Mouse (Mus musculus) urinary bladder, postnatal 25 days (tissue): ENCODE results near the gene Smarca1.

Experiments
- DNase-seq: peaks from one replicate; pipeline ENCODE4 v3.0.0; 2022; ENCODE audit warnings: low spot score

Gene Smarca1

DNA sequence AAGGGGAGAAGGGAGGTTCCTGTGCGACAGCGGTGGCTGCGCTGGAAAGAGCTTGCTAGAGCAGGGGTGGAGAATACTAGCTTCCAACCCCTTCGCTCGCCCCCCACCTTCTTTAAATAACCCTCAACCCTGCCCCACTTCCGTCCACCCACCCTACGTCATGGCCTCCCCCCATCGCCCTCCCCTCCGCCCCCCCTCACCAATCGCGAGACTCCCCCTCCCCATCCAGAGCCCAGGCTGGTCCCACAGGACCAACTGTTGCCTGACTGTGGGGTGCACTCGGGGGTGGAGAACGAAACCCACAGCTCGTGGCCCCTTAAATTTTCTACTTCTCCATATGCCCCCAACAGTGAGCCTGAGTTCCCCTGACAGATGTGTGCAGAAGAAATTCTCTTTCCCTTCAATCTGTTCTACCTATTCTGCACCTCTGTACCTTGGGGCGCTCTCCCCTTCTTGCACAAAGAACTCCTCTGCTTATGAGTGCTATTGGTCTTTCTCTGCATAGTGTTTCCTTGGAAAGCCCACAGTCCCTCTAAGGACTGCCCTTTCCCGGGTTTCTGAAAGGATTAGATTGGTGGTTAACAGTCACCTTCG lies at the start of gene Smarca1:
Smarca1 (minus strand) TSS at position 544 of the 594 bp plus-strand sequence.
- no peak for DNase-seq

DNA sequence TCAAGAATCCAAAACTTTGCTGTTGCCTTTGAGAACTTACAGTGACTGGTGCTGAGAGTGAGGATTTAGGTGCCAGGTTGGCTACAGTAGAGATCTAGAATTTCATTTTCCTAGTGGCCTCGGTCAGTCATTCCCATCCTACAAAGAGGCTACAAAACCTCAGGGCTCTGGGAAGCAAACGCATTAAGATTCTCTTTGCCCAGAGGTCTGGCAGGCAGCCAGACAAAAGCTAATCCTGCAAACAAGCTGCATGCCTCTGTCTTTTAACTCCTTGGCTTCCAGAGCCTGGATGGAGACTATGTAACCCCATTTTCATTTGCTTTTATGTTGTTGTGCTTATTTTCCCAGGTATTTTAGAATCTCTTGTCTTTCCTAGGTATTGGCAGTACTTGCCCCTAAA lies 45.0 kb upstream of the Smarca1 start:
- DNase-seq = no peak

DNA sequence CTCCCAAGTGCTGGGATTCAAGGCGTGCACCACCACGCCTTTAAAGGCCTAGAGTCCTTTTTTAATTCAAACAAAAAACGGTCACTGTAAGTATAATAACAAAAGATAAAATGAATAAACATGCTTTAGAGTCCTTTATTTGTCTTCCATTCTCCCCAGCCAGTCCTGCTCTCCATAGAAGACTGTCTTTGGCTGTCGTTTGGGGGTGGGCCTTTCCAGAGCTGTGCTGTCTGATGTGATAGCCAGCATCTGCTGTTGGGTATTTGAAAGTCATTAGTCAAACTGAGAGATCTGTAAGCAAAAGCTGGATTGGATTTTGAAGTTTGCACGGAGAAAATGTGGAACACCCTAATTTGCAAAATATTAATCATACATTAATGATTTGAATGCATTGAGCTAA lies 44.1 kb upstream of the Smarca1 start:
- no peak for DNase-seq

DNA sequence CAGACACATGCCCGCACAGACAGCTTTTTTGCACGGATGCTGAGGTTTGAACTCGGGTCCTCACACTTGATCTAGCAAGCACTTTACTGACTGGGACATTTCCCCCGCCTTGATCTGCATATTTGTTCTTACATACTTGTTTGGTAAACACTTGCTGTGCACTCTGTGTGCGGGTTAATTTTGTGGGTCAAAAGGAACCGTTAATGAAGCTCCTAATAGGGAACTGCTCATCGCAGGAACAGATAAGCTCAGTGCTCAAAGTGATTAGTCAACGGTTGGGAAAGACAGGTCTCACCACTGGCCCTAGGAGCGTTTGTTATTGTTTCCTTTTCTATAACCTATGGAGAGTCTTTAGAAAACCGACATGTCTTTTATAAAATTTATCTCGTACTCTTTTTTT lies 41.6 kb upstream of the Smarca1 start:
- no peak for DNase-seq

DNA sequence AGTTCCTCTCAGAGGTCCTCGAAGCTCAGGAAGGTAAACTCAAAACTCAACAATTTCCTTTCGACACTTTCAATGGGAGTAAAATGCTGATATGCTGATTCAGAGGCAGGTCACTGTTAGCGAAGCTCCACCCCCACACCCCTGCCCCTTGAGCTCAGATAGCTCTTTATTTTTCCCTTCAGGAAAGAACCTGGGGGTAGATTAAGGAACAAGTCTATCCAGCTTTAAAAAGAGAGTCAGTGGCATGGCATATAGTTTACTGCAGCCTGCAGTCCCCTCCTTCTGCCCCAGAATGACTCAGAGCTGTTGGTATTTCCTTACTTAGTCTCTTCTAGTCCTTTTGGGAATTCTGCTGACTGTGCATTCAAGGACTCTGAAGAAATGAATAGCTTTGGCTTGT lies 37.7 kb upstream of the Smarca1 start:
- no peak for DNase-seq

DNA sequence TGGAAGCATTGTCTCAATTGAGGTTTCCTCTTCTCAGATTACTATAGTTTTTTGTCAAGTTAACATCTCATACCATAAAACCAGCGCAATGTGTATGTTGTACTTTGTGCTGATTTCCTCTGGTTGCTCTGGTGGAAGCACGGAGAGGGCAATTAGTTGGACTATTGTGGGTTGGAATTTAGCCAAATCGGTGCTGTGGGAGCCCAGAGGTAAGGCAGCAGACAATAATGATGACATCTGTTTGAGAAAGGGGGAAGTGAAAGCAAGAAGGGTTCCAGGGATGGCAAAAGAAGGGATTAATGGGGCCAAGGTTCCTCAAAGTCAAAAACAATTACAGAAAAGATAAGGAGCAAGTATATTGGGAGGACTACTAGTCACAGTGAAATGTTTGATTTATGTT lies 35.2 kb upstream of the Smarca1 start:
- no peak for DNase-seq

DNA sequence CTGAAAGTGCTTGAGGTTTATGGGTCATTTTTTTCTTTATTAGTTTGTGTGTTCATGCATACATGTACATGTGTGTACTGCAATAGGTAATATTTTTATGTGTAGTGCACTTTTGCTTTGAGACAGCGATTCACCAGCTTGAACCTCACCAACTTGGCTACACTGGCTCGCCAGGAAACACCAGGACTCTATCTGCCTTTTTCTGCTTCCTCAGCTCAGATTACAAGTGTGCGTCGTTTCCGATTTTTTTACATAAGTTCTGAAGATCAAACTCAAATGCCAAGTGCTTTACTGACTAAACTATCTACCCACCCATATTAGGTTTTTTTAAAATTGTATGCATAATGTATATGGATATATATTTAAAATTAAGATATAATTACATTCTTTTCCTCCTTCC lies 27.8 kb upstream of the Smarca1 start:
- DNase-seq = no peak

DNA sequence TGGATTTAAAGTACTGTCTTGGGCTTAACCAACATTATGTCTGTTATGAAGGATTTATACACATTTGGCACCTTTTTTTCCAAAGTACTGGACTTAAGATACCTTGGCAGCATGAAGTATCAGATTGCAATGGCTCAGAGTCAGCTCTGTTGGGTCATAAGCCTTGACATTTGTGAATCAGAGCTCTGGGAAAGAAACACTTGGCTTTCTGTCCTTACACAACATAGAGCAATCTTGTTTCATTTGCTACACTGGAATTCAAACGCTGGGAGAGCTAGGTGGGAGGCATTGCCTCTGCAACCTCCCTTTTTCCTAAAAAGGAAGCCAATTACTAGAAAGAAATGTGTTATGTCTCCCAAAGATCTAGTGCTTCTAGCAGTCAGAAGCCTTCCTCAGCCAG lies 24.1 kb upstream of the Smarca1 start:
- no peak for DNase-seq

DNA sequence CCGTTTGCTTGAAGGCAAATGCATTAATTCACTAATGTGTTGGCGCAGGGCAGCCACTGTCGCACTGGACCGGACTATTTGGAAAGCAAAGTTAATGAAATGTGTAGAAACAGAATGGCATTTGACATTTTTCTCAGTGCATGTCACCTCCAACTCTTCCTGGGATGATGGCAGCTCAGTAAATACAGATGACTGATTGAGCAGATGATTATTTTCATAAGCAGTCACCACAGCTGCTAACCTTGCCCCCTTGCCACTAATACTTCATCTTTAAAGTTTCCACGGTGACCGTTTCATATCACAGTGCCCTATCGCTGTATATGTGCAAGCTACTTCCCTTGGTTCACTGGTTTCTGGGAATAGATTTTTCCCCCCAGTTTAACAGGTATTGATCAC lies 20.8 kb upstream of the Smarca1 start:
- no peak for DNase-seq

DNA sequence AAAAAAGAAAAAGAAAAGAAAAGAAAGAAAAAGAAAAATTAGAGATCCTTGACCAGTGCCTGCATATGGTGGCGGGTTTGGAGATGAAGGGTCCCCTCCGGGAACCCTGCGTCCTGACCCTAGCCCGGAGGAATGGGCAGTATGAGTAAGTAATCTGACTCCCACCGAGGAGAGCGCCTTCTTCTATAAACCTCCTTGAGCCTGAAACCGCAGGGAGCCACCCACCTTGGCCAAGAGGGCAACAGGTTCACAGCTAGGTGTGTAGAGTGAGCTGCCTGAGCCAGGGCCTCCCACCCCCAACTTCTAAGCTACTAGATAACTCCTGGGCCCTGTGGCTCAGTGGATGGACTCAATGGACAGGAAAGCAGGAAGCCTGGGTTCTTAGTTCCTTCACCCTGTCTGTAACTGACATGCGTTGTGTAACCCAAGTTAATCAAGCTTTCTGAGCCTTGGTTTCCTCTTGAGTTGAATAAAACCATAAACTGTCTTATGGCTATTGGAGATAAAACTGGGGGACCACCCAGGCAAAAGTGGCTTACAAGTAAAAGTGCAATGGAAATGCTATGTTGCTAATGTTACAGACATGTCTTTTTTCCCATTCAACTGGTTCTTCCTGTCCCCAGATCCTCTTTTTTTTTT lies 20.2 kb upstream of the Smarca1 start:
- no peak for DNase-seq

DNA sequence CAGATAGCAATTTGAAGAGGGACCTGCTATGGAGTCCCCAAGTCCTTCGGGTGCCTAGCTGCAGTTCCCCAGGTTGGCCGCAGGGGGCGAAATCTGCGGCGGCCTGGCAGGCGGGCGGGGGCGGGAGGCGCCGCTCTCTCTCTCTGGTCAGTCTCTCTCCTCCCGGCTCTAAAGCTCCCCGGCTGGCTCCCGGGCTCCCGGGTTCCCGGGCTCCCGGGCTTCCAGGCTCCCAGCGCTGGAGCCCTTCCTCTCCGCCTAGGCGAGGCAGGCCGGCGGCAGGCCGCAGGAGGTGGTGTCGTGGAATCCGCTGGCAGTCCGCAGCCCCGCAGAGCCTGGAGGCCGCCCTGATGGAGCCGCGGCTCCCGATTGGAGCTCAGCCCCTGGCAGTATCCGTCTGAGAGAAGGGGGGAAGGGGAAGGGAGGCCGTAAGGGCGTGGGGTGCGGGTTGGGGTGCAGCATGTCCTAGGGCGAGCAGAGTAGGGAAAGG lies 19.6 kb upstream of the Smarca1 start, which contains the start of gene Ocrl:
Ocrl (plus strand) TSS at position 82 of the 487 bp plus-strand sequence.
- DNase-seq = peak; percentile 53

DNA sequence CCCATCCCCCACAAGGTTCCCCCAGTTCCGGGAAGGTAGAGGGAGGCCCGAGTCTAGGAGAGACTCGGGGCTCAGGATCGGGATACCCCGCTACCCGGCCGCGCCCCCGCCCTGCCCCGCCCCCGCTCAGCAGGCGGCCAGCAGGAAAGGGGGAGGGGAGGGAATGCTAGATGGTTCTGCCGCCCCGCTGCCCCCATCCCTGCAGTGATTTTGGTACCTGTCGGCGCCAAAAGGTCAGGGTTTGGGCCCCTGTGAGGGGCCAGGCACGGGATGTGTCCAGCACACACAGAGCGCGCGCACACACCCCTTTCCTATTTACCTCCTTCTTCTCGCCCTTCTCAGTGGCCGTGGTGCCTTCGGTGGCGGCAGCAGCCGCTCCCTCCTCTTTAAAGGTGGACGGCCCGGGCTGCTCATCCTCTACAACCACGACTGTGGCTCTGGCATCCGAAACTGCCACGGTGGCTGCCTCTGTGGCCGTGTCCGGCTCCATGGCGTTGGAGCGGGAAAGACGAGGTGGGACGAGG lies 805 bp downstream of the Smarca1 start:
- no peak for DNase-seq

DNA sequence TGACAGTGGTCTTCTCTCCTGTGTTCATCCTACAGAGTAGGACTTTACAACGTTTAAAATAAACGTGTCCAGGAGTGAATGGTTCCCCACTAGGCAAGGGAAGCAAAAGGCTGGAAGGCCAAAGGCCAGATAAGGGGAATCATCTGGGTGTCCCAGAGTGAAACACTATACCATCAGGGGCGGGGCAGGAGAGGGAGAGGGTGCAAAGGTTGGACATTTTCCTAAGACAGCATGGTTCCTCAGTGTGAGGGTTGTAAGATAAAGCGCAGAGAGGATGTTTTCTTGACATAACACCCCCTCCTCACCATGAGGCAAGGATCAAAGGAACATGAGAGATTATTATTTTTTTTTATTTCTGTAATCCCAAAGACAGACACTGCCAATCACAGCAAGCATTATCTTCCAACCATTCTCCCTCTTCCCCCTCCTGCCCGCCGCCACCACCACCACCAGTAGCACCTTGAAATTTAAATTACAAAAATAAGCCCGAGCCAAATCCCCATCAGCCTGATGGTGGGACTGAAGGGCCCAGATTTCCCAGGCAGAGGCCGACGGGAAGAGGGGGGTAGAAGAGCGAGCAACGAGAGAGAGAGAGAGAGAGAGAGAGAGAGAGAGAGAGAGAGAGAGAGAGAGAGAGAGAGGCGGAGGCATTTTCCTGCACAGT lies 1.4 kb downstream of the Smarca1 start:
- DNase-seq = no peak

DNA sequence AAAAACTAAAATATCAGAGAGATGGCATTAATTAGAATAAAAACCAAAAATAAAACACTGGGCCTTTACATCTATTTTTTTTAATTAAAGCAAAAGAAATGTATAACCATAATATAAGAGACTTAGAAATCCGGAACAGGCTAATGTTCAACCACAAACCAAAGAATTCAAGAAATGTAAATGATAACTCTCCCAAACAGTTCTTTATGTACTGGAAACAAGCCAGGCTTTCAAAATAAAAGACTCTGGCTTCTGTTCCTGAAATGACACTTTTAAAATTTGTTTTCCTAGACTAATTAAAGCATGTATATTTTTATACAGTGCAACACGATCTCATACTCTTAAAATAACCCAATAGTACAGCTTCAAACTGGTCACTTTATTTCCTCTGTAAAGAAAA lies 5.4 kb downstream of the Smarca1 start:
- DNase-seq = no peak

DNA sequence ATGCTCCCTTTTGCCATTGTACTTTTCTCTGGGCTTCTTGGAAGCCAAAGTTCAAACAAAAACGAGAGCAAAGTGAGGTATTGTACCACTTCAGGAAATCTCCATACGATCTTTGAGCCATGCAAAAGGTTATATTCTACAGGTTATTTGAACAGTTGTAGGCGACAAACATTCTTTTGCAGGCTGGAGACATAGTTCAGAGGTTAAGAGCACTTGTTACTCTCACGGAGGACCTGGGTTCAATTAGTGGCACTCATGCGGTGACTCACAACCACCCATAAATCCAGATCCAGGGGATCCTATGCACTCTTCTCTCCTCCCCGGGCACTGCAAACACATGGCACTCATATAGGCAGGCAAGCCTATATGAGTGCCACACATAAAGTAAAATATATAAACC lies 10.0 kb downstream of the Smarca1 start:
- no peak for DNase-seq

DNA sequence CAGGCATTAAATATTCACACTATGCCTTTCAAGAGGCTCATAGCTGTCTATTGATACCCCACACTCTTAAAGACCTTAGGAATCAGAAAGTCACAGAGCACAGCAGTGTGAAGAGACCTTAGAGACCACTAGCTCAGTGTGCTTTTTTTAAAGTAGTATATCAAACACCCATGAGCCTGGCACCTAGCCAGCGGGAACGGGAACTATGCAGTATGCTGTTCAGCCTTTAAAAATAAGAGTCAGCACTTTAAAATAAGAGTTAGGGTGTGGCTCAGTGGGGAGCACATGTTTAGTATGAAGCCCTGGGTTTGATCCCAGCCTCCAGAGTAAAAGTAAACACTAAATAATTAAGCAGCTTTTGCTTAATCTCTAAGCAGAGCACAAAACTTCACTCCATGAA lies 12.7 kb downstream of the Smarca1 start:
- DNase-seq = peak; percentile 5

DNA sequence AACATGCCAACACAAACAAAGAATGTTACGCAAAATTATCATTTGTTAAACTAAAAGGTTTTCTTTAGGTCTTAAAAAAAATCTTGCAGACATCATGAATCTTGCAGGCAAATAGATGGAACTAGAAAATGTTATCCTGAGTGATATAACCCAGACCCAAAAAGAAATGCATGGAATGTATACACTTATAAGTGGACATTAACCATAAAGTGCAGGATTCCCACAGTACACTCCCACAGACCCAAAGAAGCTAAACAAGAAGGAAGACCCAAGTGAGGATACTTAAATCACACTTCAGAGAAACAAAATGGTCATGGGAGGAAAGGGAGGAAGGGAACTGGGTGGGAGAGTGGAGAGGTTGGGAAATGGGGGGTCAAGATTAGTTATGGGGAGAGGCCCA lies 34.2 kb downstream of the Smarca1 start:
- DNase-seq = no peak

DNA sequence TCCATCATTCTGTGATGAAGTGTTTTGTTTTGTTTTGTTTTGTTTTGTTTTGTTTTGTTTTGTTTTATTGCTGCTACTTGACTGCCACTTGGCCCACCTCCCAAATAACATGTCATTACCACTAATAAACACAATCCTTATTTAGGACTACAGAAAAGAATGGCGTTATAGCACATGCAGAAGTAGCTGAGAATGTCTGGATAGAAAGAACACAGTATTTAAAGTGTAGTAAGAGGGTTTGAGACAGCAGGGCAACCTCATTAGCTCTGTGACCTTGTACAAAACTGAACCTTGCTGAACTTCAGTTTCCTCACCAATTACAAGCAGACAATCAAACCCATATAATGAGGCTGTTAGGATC lies 57.0 kb downstream of the Smarca1 start:
- DNase-seq = no peak

DNA sequence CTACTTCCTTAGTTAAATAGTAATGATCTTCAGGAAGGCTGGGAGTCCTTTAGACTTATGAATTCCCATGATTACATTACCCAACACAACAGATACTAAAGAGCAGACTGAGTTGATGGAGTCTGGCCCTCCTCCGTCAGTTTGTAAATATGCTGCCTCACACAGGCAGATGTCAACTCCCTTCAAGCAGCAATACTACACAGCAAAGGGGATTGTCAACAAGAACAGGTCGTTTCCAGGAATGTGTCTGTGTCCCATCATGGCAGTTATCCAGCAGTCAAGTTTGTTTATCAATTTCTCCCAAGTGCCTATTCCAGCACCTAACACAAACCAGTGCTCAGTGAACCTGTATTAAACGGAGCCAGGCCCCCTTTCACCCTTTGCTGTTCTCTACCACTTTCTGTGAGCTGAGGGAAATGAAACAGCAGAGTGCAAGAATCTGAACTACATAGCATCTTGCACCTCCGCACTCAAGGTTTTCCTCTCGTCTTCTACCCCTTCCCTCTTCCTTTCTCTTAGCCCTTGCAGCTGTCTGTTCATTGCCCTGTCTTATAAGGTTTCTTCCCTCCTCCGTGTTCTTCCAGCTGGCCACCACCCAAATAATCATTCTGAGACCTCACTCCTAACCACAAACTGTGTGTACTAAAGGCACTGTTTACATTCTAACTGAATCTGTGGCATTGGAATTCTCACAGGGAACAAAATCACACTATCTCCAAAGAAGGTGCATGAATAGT lies 57.5 kb downstream of the Smarca1 start:
- DNase-seq = no peak

DNA sequence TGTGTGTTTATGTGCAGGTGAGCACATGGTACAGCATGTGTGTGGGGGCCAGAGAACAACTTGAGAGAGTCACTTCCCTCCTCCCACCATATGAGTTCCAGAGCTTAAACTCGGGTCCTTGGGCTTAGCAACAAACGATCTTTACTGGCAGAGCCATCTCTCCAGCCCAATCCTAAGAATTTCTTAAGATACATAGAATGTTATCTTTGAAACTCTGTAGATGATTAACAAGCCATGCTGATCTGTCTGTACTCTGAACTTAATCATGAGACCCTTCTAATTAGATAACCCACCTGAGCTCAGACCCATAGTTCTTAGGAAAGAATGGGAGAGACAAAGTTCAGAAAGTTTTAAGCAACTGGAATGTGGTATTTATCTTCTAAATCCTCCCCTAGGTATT lies 59.3 kb downstream of the Smarca1 start:
- DNase-seq = no peak

DNA sequence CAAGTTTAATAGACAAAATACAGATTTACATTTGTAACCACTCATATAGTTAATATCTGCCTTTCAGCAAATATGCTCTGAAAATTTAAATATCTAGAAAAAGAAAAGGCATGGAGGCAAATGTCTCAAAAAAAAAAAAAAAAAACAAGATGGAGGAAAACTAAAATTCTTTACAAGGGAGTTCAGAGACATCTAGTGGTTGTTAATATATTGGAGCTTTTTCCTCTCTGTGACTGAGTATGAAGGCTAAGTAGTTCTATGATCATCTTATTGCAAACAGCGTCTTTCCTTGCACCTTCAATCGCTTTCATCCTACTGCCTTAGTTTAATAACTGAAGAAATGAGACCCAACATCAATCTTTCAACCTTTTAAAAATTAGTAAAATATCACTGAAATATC lies 72.2 kb downstream of the Smarca1 start:
- DNase-seq = no peak

DNA sequence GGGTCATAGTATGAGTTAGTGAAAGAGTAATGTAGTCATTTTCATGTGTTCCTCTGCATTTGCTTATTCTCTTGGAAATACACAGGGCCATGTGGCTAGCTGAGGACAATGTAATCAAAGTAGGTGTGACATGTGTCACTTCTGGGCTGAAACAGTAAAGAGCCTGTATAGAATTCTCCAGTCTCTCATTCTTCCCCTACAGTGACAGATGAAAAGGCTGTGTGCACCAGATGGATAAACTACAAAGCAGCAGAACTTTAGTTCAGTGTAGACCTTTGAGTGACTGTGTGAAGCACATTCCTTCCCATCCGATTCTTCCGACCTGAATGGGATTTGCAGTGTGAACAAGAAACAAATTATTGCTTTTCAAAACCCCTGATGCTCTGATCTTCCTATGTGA lies 84.1 kb downstream of the Smarca1 start:
- no peak for DNase-seq

DNA sequence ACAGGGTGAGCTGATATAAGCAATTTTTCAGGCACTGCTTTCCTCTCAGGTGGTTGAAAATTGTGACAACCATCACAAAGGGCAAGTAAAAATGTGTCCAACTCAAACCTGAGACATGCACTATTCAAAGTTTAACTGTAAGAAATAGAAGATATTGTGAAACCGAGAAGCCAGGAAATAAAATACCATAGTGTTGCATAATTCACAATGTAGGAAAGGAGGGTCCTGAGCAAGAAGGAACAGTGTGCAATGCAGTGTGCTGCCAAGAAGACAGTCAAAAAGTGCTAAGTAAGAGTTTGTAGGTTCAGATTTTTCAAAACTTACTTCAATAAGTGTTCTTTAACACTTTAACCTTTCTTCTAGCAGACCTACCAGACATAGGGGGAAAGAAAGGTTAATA lies 128.3 kb downstream of the Smarca1 start:
- no peak for DNase-seq
